Mouse (Mus musculus) olfactory bulb, adult 2 months (tissue): Measurements from ENCODE around the gene Copz1.

Experiments used
- CTCF ChIP-seq: fragments of 200-500 bp; IDR thresholded peaks from 2 replicates; pipeline ENCODE4 v1.5.1; 2012; ENCODE audit warnings: low read depth, mild to moderate bottlenecking, low read length, moderate library complexity; ENCODE audit not compliant: insufficient read depth
- POLR2A ChIP-seq: fragments of 200-500 bp; IDR thresholded peaks from 2 replicates; pipeline ENCODE4 v1.6.1; 2012; ENCODE audit warnings: mild to moderate bottlenecking, low read depth, low read length, moderate library complexity; ENCODE audit not compliant: insufficient read depth

DNA sequence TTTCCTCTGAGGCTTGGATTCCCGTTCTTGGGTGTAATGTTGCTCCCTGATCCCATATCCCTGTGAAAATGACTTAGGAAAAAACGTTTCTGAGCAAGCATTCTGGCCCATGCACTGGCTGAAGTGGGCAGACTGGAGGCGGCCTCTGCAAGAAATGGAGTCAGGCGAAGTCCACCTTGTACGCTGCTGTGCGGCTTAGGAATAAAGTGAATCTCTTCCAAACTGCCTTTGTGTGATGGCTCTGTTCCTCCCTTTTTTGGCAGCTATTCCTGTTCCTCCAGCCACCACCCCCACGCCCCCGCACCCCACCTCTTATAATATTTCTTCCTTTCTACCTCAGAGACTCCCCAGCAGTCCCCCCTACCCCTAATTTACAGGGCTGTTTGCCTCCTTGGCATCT lies 27.1 kb downstream of the Copz1 start:
- TF ChIP-seq CTCF (no peak), POLR2A (no peak)
